Mouse (Mus musculus): ENCODE results near the gene Ttc7. TPM values are rescaled to one million over a fixed set of nuclear protein-coding genes. Genes with fewer than 3 reads are reported as not detected.

The Ttc7 gene
- total RNA-seq (2021) = 1 to 10 TPM; 5.5 TPM

DNA sequence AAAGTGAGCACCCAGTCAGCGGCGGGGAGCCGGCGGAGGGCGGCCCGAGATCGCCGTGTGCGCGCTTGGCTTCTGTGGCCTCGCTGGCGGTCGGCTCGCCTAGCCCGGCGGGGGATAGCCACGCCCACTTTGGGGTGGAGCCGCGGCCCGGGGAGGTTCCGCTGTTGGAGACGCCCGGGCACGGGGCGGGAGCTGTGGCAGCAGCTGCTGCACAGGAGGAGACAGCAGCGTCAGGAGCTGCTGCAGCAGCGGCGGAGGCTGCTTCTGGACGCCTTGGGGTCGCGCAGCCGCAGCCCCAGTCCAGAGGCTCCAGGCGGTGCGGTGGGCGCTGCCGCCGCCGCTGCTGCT, at the start of gene Ttc7:
Gene Ttc7 (plus strand): TSS at position 181 of the 348 bp plus-strand sequence.
- peak; percentile 99 for DNase-seq

DNA sequence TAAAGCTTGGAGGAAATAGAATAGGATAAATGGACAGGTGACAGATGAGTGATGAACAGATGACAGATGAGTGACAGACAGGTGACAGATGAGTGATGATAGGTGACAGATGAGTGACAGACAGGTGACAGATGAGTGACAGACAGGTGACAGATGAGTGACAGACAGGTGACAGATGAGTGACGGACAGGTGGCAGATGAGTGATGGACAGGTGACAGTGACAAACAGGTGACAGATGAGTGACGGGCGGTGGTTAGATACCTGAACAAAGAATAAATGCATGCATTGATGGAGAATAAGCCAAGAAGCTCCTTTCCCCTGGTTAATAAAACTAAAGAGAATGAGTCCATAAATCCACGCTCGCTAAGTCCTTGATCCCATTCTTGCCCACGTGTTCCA, 47.7 kb upstream of the Ttc7 start:
- DNase-seq = no peak

DNA sequence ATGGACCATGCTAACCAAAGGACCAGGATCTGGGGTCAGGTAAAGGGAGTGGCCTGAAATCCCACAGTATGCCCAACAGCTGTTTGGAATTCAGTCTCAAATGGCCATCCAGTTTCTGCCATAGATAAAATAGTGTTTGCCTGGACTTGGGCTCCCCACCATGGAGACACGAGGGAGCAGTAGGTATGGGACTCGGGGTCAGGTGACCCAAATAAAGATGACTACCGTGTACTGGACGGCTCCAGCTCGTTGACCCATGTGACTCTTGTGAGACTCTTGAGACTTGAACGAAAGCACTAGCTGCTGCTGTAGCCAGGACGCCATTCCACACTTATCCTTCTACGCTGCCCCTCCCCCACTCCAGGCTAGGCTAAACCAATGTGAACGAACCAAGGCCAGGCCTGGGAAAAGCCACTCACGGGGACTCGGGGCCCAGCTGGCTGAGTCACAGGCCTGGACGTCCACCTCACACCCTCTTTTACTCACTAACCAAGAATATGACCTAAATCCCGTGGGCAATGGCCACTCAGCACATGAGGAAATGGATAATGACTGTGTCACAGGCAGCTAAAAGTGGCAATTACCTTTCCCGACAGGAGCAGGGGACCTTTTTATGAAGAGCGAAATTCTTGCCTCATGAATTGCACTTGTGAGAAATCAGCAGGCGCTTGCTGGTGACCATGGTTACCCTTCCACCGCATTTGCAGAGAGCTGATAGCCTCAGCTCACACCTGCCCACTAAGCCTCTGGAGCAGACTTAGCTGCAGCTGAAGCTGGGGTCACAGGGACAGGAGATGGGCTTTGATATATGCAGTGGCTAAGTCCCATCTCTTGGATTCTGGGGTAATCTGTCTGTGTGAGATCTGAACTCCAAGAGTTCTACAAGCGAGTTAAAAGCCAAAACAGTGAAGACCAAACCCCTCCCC, 45.7 kb upstream of the Ttc7 start:
- DNase-seq = peak; percentile 54

DNA sequence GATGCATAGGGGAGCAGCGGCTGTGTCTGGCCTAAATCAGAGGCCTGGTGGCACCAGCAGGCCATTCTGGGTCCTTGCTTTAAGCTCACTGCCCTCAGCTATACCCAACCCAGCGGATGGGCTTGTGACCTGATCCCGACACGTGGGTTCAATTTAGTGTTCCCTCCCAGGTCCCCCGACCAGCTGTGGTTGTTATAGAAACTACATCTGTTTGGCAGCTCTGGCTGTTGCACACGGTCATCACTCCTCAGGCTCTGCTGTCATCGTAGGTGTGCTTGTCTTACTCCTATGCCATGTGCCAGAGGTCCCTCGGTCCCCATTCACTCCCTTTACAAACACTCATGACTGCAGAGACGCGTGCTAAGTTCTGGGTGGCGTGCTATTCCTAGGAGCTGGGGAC, 44.9 kb upstream of the Ttc7 start:
- no peak for DNase-seq

DNA sequence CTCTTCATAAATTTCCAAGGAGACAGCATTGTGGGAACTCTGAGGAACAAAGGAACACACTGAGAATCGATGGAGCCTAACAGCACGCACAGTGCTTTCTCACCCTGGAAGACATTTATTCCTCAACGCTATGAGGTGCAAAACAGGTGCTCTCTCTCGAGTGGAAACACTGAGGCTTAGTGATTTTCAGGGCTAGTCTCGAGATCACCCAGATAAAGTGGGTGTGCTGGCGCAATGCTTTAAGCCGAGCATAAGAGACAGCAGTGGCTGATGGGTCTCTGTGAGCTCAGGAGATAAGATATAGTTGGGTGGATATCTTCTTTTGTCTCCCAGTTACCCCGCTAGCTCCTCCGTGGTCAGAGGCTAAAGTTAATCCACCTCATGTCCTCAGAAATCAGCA, 36.6 kb upstream of the Ttc7 start:
- DNase-seq = no peak

DNA sequence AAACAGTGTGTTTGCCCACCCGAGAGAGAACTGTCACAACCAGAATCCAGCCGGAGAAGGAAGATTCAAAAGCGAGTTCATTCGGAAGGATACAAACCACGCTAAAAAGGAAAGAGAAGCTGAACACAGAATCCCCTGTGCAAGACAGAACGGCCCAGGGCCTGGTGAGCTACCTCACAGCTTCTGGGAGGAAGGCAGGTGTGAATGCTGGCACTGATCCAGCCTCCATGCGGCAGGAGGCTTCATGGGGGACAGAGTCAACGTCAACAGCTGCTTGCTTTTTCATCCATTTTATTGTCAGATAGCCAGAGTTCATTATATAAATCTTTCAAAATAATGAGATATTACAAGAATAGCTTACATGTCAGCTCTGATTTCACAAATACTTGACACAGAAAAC, 28.3 kb upstream of the Ttc7 start:
- DNase-seq = no peak

DNA sequence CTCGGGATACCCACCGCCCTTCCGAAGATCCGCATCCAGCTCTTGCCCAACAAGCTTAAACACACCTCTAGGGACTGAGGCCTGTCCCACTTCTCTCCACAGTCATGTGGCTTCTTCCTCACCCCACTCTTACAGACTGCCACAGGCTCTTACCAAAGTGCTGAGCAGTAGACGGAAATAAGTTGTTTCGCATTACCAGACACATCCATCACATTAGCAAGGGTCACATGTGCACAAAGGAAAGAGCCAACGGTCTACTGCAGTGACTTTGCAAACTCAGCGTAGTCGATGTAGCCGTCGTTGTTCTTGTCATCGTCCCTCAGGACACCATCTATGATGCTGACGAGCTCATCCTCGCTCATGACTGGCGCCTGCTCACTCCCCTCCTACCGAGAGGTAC, 27.0 kb upstream of the Ttc7 start:
- no peak for DNase-seq

DNA sequence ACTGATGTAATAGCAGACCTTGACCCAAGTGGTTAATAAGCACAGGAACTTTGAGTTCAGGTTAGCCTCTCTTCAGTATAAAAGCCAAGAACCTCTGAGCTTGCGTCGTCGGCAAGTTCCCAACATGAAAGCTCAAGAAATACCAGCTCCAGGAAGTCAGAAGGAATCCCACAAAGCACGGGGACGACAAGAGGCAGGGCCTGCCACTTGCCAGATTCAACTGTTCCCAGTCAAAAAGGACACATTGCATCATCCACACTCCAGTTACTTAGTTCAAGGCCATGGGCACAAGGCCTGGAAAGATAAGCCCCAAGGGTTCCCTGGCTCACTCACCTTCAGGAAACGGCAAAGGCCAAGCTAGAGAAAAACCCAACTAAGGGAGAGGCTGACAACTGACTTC, 19.3 kb upstream of the Ttc7 start:
- DNase-seq = no peak

DNA sequence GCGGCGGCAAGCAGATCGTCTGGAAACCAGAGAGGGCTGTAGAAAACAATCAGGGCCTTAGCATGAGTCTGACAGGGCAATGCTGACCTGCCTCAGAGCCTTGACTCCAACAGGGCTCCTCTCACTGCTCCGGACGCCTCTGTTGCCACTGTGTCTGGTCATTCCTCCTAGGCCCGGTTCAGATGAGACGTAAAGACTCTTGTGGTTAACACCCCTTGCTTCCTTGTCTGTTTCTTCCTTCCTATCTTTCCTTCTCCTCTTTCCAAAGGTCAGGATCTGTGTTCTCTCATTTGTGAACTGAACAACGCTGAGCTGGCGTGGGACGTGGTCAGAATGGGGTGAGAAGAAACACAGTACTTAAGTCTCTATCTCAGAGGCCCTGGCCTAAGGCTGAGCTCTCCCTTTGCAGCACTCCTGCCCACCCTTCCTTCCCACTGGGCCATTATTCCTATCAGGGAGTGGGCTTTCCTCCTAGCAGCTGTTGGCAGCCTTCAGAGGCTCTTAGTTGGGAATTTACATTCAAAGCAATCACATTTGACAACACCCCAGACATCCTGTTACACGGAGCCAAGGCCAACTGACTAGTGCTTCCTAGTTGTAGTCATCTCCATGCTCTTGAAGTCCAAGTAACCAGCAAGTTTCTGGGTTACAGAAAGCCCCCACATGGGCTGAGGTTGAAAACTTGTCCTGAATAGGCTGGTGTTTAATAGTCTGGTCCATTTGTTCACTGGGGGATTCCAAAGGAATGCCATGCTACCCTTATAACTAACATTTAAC, 18.4 kb upstream of the Ttc7 start:
- no peak for DNase-seq

DNA sequence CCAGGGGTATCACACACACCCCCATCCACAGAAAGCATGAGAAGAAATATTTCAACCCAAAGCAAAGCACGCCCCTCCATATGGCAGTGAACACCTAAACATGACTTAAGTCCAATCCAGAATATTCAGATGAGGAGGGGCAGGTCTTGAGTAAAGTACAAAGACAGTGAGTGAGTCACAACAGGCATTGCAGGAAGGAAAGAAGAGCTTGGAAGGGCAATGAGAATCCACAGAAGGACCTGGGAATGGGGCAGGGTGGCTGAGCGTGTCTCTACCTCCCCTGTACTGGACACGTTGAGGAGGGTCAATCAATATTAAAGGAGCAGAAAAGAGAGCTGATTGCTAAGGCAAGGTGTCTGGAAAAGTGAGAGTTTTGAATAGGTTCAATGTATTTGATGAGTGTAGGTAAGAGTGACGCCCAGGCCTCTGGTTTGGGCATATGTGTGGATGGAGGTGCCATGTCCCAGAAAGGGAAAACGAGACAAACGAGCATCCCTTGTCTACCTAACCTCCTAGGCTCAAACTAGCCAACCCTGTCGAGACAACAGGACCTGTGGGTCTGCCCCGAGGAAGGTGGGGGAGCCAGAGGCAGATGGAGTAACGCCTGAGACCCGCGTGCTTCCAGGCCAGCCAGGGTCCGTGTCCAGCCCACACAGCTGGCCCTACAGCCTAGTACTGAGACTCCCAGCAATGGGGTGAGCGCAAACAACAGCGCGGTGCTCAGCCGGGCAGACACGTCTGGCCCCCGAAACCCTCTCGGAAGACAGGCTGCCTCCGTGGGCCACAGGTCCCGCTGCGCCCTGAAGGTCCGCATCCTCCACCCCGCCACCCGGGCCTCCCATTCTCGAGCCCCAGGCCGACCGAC, 17.5 kb upstream of the Ttc7 start:
- no peak for DNase-seq

DNA sequence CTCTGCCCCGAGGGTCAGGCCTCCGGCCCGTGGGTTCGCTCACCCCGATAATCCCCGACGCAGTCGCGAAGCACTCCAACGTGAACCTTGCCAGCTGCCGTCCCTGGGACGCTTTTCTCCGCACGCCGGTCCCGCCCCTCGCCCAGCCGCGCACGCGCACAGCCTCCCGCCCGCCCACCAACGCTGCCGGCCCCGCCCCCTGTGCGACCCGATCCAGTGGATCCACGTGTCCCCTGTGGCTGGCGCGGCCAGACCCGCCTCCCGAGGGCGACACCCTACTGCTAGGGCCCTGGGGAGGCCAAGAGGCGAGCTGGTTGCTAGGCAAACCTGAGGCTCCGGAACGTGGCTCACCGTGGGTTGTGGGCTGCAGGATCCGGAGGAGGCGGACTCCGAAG, 16.9 kb upstream of the Ttc7 start, which contains the start of gene Mcfd2:
Gene Mcfd2 (minus strand): TSS at position 144 of the 395 bp plus-strand sequence.
- DNase-seq = peak; percentile 97

DNA sequence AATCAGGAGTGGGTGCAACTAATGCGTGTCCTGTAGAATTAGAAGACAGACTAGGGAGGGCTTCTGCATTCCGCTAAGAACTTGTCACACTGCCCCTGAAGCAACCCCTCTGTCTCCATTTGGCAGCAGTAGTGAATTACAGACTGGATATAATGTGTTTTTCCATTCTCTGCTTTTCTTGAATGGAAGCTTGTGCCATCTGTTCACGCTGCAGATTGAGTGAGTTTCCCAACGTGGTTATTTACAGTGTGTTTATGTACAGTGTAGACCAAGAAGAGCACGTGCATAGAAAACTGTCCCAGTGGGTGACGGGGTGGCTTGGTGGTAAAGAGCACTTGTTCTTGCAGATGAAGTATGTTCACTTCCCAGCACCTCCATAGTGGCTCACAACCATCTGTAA, 13.2 kb upstream of the Ttc7 start:
- DNase-seq = no peak

DNA sequence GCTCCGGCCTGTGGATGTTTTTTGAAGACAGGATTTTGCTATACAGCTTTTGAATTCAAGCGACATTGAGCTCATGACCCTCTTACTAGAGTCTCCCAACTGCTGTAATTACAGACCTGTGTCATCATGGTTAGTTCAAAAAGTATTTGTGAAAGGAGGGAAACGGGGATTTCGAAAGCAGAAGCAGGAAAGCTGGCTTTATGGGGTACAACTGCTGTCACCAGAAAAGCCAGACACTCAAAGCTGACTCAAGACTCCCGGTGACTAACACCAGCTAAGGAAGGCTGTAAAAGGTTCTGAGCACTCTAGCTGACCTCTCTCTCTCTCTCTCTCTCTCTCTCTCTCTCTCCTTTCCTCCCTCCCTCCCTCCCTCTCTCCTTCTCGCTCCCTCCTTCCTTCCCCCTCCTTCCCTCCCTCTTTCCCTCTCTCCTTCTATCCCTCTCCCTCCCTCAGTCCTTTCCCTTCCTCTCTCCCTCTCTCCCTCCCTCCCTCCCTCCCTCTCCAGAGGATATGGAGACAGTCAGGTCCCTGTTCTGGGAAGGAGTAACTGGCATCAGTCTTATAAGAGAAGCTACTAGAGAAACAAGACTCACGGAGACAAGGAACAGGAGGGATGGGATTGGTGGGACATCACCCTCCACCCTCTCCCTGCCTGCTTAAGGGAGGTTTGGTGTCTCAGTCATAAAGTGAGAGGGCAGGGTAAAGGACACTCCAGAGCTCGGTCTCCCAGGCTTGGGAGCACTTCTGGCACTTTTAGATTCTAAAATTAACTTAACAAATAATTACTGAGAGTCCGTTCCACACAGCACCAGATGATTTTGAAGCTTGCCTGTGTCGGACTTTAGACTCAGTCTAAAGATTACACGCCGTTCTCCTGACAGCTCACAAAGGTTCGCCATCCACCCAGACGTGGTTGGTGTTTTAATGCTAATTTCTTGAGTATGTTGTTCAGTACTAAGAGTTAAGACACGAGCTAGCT, 7.0 kb upstream of the Ttc7 start:
- DNase-seq = no peak

DNA sequence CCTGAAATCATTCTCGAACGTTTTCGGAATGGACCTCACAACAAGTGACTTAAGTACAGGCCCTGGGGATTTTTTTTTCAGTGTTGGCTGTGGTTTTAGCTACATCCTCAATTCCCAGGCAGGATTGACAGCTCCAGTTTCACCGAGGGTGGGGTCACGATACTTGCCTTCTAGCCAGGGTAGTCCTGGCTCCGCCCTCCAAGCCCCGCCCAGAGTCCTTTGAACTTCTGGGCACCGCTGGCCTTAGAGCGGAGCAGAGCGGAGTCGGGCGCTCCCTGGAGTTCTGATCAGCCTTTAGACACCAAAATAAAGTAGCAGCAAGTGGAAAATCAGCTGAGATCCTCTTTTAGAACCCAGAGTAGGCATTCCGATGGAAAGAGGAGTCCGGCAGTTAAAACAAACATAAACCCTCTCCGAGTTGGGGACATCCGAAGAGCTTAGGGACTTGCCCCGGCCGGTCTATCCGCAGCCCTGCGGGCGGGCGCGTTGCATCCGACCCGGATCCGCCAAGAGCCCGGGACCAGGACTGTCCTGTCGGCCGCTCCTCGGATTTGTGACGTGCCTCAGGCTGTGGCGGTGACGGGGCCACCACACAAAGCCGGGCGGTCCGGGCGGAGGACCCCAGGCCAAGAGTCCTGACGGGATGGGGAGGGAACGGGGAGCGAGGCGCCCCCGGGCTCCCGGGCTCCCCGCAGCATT, 530 bp upstream of the Ttc7 start:
- DNase-seq = peak; percentile 93

DNA sequence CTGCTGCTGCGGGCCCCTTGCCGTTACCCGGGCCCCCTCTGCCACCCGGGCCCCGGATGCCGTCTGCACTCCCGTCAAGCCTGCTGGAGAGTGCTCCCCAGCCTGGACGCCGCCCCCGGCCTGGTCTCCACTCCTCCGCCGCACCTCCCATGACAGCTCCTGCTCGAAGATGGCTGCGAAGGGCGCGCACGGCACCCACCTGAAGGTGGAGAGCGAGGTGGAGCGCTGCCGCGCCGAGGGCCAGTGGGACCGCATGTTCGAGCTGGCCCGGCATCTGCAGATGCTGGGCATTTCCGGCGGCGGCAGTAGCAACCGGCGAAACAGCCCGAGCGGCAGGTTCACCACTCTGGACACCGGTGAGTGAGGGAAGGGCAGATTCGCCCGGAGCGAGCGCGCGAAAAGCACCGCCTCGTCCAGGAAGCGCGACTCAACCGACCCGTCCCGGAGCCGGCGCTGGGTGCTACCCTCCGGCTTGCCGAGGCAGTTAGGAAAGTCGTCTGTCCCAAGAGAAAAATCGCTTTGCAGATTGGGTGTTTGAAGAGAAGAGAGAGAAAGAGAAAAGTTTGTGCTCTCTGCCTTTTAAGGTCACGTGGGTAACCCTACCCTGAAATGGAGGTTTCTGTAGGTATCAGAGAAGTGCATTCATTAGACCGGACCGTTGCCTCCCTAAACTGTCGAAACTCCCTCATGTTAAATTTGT, 519 bp downstream of the Ttc7 start:
- DNase-seq = peak; percentile 62

DNA sequence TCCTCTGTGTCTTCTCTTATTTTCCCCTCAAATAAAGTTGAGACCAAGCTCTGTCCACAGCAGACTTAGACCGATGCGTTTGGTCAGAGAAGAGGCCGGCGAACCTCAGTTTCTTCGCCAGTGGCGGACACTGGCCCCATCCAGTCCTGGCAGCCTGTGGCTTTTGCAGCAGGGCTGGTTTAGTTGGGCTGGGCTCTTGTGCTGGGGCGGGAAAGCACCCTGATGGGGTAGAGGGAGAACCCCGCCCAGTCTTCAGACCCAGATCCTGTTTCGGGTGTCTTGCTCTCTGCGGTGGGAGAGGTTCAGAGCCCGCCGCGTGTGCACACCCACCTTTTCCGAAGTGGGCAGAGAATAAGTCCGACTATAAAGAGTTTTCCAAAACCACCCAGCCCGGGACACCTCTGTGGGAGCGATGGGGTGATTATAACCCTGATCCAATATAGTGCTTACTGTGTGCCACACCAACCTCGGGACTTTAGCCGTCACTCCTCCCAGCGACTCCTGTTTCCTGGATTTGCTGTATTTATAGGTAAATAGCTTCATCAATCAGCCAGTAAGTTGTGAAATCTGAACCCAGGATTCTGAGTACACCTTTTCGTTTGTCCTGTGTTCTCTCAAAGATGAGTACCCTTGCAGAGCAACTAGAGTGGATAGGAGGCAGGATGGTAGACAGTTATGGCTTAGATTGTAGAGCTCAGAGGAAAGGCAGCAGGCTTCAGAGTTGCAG, 1.2 kb downstream of the Ttc7 start:
- peak; percentile 21 for DNase-seq

DNA sequence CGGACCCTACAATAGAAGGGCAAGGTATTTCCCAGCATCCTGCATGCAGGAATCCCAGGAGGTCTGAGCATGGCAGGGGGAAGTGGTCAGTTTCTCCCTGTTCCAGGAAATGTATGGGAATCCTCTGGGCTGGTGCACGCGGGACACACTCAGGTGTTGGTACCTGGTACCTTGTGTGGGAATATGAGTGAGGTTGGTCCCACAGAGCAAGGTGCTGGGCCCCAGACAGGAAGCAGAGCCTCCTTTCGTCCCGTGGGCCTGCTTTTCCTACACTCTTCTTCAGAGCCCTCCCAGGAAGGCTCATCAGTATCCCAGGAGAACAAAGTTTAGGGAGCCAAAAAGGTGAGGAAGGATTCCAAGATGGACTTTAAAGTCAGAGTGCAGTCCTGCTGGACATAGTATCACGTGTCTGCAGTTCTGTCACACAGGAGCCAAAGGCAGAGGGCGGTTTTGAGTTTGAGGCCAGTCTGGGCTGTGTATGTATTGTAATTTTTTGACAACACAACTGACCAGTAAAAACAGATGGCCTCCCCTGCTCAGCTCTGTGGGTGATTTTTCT, 1.9 kb downstream of the Ttc7 start:
- no peak for DNase-seq

DNA sequence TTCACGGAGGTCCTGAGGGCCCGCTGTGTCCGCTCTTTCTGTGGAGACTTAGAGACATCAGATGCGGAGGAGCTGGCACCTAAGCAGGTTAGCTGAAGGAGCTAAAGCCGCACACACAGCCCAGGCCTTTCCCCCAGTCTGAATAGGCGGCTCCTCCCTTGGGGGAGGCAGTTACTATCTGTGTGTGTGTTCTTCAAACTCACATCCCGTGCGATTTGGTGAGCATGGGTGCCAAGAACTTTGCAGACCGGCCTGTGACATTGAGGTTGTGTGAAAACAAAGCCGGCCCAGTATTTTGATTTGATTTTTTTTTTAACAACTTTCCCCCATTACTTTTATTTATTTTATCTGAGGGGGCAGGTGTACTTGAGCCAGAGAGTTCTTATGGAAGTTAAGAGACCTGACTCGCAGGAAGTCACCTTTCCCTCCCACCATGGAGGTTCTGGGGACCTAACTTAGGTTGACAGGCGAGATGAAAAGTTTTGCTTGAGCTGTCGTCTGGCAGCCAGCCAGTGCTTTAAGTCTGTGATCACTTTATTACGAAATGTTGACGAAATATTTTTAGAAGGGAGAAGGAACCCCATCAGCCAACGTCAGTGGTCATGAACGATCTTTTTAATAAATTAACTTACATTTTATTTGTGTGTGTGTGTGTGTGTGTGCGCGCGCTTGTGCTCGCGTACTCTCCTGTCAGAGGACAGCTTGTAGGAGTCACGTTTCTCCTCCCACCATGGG, 3.2 kb downstream of the Ttc7 start:
- no peak for DNase-seq

All from heart, postnatal 4 days (tissue).